15 mouse cellular contexts compared by ENCODE assay signal in genomic region chr10:27949127-27949526, GRCm38 (mm10).
"Had no signal": no experiment of that assay in that cellular context is flagged by ENCODE, and none has a peak within 500 bp of the region (broad histone marks: within the 10 kb centered on the region; RNA-seq: fewer than 3 reads in every experiment).

No protein-coding gene starts in this region.

- ATAC-seq: midbrain, embryonic 16.5 days had no signal

- H3K27me3 ChIP-seq: liver, embryonic 15.5 days; midbrain, embryonic 12.5 days; neural tube, embryonic 13.5 days had no signal

- H3K9ac ChIP-seq: liver, embryonic 15.5 days; lung, embryonic 14.5 days; midbrain, embryonic 12.5 days; neural tube, embryonic 13.5 days had no signal

- H3K4me2 ChIP-seq: liver, embryonic 15.5 days; lung, embryonic 14.5 days; midbrain, embryonic 12.5 days; neural tube, embryonic 13.5 days had no signal

- H3K36me3 ChIP-seq: liver, embryonic 15.5 days; midbrain, embryonic 10.5 days; midbrain, embryonic 12.5 days; neural tube, embryonic 13.5 days had no signal

- DNase-seq: lung, adult 18-20 months; lung, embryonic 14.5 days; lung, postnatal 10 days; lung, postnatal 4 days; midbrain, embryonic 14.5 days; right cerebral cortex, postnatal 14 days; thymus, adult 18-20 months; thymus, postnatal 14 days; thymus, postnatal 36 days had no signal

- H3K27ac ChIP-seq: liver, embryonic 15.5 days; midbrain, embryonic 10.5 days; midbrain, embryonic 12.5 days; neural tube, embryonic 13.5 days had no signal

- H3K9me3 ChIP-seq: liver, embryonic 15.5 days; midbrain, embryonic 10.5 days; midbrain, embryonic 12.5 days; neural tube, embryonic 13.5 days had no signal

- H3K4me3 ChIP-seq: liver, embryonic 15.5 days; midbrain, embryonic 10.5 days; midbrain, embryonic 12.5 days; myocyte; neural tube, embryonic 13.5 days had no signal

- H3K4me1 ChIP-seq: liver, embryonic 15.5 days; midbrain, embryonic 10.5 days; midbrain, embryonic 12.5 days; neural tube, embryonic 13.5 days had no signal
